Mouse (Mus musculus) right cerebral cortex, postnatal 25 days (tissue): Measurements from ENCODE around the gene Kirrel.
A peak's percentile ranks its signal among the peaks of the same experiment; 100 is the strongest.
"Not testable (repeated sequence)": the region's sequence is repeated elsewhere in the genome, so short reads cannot be mapped to it uniquely, and the experiment has no call there.

Source experiments
- DNase-seq: peaks from one replicate; pipeline ENCODE4 v3.0.0; 2022

Kirrel gene

DNA sequence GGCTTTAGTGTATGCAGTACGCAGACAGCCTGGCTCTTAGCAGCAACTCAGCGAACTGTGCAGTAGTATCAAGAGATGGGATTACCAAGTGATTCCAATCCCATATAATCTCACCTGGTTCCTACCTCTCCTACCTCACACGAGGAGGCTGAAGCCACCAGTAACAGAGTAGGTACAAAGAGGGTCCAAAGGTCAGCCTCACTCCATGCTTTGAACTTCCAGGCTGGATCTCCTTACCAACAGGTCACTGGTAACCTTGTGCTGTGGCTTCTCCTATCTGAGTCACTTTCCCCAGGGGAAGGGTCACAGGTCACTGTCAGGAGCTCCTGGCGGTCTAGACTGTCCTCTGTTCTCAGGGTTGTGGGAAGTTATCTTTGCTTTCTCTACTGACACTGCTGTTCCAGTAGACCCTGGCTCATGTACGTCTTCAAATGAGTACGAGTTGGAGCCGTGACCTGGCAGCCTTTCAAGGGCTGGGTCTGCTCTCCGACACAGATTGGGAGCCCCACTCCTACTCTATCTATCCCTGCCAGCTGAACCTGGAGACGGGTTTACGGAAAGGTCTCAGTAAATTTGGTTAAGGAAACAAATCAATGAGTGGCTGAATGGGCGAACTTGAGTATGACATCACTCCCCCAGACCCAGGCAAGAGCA lies 42.7 kb downstream of the Kirrel start:
- no peak for DNase-seq

- no peak for DNase-seq
Observed at GRCm38 (mm10) chr3:87130933-87131332, 43.6 kb downstream of the Kirrel start.

DNA sequence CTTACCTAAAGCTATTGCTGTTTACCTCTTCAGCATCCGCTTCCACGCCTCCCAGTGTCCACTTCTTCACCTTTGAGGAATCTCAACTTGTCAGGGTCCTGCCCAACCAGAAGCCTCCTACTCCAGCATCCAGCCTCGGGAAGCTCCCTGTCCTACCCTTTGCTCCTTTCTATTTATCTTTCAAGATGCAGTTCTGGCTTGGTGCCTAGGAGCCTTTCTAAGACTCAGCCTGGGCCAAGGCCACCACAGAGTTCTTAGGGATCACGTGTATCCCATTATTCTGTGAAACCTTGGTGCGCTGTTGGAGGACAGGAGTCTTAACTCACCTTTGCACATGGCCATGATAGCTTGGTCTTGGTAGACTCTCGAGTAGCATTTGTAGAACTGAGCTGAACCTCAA lies 50.8 kb downstream of the Kirrel start:
- DNase-seq = no peak

GRCm38 (mm10) chr3:87118214-87118613 lies 56.3 kb downstream of the Kirrel start:
- DNase-seq = no peak

- DNase-seq = no peak
Observed at GRCm38 (mm10) chr3:87117632-87118031, 56.9 kb downstream of the Kirrel start.

DNA sequence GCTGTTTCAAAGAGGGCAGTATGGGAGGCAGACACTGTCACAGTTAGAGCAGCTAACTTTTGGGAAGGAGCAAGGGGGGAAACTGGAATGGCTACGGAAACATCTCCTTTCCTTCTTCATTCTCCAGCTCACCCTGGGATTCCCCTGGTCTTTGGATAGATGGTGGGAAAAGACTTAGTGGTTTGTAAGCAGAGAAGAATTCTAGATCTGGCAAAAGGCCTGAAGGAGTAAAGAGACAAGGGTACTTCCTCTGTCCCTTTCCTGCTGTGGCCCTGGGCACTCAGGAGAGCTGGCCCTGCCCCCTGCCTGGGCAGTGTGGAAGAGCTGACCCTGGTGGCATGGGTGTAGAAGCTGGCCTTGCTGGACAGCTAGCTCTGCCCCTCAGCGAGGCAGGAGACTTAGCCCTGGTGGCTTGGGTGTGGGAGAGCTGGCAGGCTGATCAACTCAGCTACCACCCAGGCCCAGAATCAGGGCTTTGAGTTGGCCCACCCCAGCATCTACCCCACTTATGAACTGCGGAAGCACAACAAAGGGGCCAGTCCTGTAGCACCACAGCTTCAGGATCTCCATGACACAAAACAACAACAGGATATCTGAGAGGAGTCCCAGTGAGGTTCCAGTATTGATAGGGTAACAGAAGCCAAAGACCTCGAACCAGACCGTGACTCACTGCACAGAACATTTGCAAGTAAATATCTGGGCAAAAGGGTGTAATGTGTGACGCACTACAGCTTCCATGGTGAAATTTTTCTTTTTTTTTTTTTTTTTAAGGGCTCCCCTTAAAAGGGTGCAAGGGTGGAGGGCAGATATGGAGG lies 58.6 kb downstream of the Kirrel start:
- DNase-seq = no peak

DNA sequence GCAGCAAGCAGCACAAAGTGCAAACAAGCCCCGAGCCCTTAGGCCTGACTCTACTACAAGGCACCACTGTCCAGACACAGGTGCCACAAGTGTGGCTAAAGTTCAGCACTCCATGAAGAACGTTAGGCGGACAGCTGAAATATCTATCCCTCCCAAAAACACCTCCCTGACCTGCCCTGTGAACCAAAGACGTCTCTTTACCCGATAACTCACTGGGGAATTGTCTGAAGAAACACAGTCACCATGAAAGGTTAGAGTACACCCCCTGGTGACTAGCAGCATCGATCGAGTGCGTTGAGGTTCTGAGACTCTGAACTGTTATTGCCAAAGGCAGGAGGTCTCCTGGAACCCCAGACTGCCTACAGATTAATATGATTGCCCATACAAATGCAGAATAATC lies 59.3 kb downstream of the Kirrel start:
- DNase-seq = no peak

DNA sequence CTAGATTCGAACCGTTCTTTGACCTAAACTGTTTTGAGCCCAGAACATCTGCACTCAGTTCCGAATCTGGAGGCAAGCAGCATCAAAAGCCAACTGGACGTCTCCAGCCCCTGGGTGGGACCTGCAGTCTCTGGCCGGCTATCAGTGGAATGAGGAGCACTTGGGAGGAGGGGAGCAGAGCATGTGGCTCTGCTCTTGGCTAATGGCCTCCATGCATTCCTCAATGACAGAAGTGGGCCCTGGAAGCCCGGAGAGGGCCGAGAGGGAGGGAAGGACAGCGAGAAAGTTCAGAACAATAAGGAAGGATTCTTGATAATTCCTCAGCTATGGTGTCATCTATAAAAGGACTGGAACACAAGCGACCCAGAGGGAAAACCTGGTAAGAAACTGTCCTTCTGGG lies 59.7 kb downstream of the Kirrel start:
- DNase-seq = no peak

DNA sequence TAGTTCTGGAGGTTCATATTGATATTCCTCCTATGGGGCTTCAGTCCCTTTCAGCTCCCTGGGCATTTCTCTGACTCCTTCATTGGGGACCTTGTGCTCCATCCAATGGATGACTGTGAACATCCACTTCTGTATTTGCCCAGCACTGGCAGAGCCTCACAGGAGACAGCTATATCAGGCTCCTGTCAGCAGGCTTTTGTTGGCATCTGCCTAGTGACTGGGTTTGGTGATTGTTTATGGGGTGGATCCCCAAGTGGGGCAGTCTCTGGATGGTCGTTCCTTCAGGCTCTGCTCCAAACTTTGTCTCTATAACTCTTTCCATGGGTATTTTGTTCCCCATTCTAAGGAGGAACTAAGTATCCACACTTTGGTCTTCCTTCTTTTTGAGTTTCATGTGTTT lies 60.7 kb downstream of the Kirrel start:
- DNase-seq = not testable (repeated sequence)

DNA sequence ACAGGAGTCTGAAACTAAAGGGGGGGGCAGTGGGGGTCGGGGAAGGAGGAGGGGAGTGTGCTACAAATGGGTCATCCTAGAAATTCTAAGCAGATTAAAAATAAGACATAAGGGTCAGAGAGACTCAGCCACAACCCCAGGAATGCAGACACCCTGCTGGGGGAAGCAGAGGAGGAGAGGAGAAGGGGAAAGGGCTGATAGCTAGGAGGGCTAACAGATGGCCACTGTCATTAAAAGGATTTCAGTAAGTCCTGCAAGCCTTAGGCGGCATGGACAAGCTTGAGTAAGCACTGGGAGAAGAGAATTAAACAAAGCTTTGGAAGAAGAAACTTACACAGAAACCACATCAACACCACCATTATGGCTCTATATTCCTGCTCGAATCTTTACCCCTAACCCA lies 62.3 kb downstream of the Kirrel start:
- DNase-seq = no peak

DNA sequence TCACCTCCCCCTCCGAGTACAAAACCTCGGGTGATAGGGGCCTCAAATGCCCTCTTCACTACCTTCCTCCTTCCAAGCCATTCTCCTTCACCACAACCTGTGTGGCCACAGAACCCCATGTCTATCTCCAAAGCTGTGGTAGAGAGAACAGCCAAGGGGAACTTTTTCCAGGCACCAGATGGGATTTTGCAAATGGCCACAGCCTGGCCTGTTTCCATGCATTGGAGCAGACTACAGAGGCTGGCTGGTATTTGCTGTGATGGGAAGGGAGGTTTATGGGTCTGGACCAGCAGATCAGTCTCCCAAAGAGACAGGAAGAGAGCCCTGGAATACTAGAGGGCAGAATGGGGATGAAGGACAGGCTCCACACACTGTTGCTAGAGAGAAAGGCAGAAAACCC lies 69.7 kb downstream of the Kirrel start:
- DNase-seq = no peak

DNA sequence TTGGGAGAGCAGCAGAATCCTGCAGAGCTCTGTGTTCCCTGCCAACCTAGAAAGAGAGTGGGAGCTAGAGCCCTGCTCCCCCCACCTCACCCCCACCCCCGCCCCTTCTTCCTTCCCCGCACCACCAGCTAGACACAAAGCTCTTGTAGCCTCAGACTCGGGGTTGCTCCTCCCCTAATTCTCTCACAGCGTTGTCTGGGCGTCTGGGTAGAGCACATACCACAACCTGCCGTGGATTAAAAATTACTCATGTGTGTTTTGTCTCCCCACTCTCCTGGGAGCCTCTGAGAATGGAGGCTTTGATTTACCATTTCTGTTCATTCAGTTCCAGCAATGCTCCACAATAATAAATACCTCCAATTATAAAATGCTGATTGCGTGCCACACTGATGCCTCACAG lies 72.2 kb downstream of the Kirrel start:
- DNase-seq = no peak

DNA sequence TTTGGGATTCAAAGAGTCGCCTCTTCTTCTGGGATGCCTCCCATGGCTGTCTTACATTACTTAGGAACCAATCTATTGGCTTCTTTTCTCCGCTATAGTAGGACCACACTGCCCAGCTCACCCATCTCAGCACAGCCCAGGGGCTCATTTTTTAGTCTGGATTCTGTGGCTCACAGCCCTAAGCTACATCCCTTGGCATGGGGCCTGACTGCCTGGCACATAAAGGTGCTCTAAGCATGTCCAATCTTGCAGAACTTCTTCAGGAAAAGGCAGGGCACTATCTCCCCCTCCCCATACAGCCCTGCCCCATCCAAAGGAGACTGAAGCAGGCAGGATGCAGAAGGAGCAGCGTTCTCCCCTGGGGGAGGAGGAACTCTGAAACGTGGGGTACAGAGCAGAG lies 73.6 kb downstream of the Kirrel start:
- no peak for DNase-seq

- DNase-seq = peak; percentile 30
Observed at GRCm38 (mm10) chr3:87097969-87098946, 76.3 kb downstream of the Kirrel start.

DNA sequence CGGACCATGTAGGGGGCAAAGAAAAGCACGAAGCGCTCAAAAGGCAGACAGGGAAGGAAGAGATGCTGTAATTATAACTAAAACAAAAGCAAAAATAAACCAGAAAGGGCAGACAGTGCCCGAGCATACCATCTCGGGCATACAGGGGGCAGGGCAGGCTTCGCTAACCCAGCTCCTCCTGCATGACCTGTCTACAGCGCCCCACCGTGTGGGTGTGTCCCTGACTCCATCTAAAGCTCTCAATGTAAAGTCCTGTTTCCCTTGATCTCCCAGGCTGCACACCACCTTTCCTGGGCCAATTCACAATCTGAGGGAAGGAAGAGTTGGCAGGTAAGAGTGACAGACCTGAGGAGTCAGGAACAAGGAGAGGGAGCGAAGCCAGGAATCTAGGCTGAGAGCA lies 77.3 kb downstream of the Kirrel start:
- DNase-seq = no peak

GRCm38 (mm10) chr3:87093718-87094117 lies 80.8 kb downstream of the Kirrel start:
- DNase-seq = no peak

DNA sequence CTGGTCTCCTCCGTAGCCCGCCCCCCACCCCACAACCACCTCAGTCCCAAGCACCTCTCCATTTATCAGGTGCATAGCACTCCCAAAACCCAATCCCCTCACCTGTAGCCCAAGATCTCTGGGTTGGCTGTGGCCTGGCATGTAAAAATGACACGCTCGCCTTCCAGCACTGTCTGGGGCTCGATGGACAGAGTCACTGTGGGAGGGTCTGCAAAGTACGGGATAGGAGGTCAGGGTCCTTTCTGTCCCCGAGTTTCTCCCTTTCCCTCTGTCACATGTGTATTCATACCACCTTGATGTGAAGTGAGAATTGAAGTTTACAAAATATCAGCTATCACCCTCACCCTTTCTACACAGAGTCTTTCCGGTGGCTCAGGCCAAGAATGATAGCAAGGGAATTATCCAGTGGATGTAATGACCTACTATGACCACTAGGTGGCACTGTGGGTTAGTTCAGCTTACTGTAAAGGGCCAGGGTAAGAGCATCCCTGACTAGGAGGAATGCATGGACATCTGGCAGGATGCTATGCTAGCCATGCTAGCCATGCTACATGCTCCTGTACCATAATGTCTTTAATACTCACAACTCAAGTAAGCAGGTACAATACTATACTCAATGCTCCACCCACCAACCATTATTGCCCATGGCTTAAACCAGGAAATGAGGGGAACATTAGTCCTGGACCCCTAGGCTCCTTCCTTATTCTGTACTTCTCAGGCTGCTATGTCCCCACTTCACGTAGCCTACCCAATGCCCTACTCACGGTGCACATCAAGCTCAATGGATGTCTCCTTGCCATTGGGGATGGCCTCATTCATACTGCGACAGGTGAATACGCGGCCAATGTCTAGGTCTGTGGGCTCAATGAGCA lies 84.6 kb downstream of the Kirrel start:
- DNase-seq = peak; percentile 33

- DNase-seq = no peak
Observed at GRCm38 (mm10) chr3:87087146-87087545, 87.4 kb downstream of the Kirrel start.

GRCm38 (mm10) chr3:87082235-87082634 lies 92.3 kb downstream of the Kirrel start:
- DNase-seq = no peak

DNA sequence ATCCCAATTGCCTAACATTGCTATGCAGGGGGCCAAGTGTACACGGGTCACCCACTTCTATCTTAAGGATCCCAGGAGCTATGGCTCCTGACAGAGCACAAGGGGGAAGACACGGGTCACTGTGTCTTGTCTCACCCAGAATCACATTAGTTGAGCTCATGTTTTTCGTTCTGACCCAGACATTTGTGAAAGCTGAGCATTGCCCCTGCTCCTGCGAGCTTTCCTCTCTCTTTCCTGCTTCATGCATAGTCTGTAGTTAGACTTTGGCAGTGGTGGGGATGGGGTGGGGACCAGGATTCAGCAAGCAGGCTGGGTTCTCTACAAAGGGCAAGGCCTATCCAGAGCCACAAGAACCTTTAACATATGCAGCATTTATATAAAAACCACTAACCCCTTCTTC lies 94.8 kb downstream of the Kirrel start:
- DNase-seq = no peak

GRCm38 (mm10) chr3:87079301-87079700 lies 95.2 kb downstream of the Kirrel start:
- no peak for DNase-seq

DNA sequence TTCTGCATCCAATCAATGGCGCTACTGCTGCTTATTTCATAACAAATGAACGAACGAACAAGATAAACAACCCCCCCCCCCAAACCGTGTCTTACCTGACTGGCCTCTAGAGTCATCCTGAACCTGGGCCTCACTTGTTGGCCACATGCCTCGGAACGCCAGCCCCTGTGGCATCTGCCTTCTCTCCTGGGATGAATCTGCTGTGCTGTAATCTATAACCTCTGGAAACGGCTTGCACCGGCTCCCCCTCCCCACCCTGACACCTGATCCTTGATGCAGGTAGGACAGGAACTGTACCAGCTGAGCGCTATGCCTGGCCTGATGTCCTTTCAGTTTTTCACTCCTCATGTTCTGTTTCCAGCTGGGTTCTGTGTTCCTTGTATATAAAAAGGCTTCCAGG lies 96.9 kb downstream of the Kirrel start:
- DNase-seq = no peak
